Mouse (Mus musculus) kidney, adult 10 weeks (tissue): ENCODE measurements around the gene Actl7a. TPM values are rescaled to one million over a fixed set of nuclear protein-coding genes. Genes with fewer than 3 reads are reported as not detected.

ENCODE experiments used
- polyA plus RNA-seq: library from polyadenylated mRNA; stranded (reverse); fragments of 350-450 nt; fragmentation: Illumina TruSeq; extraction: RNeasy Lipid Tissue Mini Kit (QIAGEN cat#74804); gene quantifications from one replicate; pipeline ENCODE4 v1.2.3, GENCODE M21; 2014; ENCODE audit warnings: low read depth, low replicate concordance

Gene Actl7a
- not detected for polyA plus RNA-seq

GRCm38 (mm10) chr4:56743363-56744195 is at the start of gene Actl7a:
Actl7a (plus strand) TSS chr4:56743413.

DNA sequence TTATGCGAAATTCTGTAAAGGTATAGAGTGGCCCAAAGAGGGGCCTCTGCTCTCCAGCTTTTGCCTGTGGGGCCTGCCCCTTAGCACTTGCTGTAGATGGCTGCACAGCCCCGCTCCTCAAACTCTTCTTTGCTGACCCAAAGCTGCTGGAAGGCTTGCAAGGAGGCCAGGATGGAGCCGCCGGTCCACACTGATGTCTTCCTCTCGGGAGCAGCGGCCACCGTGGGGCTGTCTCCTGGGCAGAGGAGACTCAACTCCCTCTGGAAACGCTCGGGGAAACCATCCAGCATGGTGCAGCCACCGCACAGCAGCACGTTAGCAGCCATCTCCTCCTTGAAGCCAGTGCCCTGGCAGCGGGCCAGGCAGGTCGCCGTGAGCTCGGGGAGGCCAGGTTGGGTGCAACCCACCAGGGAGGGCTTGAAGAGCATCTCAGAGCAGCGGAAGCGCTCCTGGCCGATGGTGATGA is 3.2 kb upstream of the Actl7a start, which contains the start of gene Gm26657:
Gene Gm26657 (plus strand): TSS at position 51 of the 466 bp plus-strand sequence.

GRCm38 (mm10) chr4:56741041-56741493 is 2.1 kb upstream of the Actl7a start, which contains the start of gene Actl7b:
Actl7b (minus strand) TSS chr4:56741443.

Other genes with a start within 250 kb of the Actl7a start
- gene Gm26657, start 3.3 kb upstream of the Actl7a start, polyA plus RNA-seq: not detected
- gene Actl7b, start 2.0 kb upstream of the Actl7a start, polyA plus RNA-seq: not detected
- gene Elp1, start 58.9 kb downstream of the Actl7a start, polyA plus RNA-seq: 21.2 TPM
- gene Fam206a, start 58.9 kb downstream of the Actl7a start, polyA plus RNA-seq: 15.5 TPM
- 39.8 TPM for gene Ctnnal1, start 121.8 kb downstream of the Actl7a start, polyA plus RNA-seq
- 40.7 TPM for gene Tmem245, start 204.0 kb downstream of the Actl7a start, polyA plus RNA-seq
- not detected for gene Frrs1l, start 247.0 kb downstream of the Actl7a start, polyA plus RNA-seq